Mouse (Mus musculus) kidney, adult 8-10 months (tissue): ENCODE results near the gene Vamp1.
A peak's percentile ranks its signal among the peaks of the same experiment; 100 is the strongest.

ENCODE experiments used
- DNase-seq, 2 experiments: peaks; one replicate each; pipeline ENCODE4 v3.0.0; 2022

The Vamp1 gene

GRCm38 (mm10) chr6:125213715-125214114 is 1.6 kb upstream of the Vamp1 start:
- DNase-seq, result no peak

DNA sequence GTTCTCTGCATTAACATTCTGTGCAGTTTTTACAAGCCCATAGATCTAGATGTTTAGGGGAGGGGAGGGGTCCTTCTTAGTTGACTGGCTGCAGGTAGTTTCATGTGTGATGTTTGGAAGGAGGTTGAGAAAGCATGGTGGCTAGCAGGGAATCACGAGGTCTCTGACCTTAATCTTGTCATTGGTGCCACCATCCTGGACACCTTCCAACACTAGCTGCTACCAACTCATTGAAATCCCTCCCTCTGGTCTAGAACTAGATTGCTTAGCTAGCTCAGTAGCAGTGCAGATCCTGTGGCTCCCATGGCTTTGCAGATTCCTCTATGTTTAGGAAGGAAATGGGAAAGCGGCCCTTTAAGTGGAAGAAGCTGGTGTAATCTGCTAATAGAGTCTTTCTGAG is 1.5 kb downstream of the Vamp1 start:
- DNase-seq, result no peak

GRCm38 (mm10) chr6:125217899-125218298 is 2.5 kb downstream of the Vamp1 start:
- DNase-seq, result no peak

DNA sequence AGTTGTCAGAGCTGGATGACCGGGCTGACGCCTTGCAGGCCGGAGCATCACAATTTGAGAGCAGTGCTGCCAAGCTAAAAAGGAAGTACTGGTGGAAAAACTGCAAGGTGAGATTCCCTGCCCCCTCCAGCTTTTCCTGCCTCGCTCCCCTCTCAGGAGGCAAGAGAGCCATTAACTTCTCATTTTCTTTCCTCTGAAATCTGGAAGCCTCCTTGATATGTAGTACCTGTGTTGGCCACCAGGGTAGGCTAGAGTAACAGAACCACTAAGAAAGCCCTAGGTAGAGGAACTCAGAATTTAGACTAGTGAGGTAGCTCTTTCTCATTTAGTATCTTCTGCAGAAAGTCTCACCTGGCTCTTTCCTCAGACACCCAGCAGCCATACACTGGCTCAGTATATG is 3.6 kb downstream of the Vamp1 start:
- DNase-seq, result peak; percentile 58 to 78

DNA sequence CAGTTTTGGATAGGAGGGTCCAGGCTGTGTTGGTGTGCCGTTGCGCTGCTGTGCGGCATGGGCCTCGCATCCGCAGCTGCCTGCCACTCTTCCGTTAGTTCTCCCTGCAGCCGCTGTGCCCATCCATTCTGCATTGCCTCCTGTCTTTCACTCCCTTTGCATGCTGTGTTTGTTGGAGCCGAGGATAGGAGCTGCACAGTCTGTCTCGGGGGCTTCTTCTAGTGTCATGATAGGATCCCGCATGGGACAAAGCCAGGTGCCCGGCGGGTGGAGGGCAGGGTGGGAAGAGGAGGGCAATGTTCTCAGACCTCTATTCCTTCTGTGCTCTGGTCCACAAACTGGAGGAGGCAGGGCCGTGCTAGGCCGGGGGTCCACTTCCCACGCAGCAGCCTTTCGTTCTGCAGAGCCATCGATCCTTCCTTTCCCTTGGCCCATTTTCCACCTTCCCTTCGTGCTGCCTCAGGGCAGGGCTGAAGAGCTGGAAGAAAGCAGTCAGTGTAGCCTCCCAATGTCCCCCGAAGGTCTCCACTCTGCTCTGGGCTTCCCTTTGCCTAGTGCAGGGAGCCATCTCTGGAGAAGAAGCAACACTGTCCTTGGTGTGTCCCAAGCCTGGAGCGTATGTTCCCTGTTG is 5.9 kb downstream of the Vamp1 start:
- no peak for DNase-seq

GRCm38 (mm10) chr6:125222146-125222545 is 6.8 kb downstream of the Vamp1 start:
- DNase-seq, result no peak

DNA sequence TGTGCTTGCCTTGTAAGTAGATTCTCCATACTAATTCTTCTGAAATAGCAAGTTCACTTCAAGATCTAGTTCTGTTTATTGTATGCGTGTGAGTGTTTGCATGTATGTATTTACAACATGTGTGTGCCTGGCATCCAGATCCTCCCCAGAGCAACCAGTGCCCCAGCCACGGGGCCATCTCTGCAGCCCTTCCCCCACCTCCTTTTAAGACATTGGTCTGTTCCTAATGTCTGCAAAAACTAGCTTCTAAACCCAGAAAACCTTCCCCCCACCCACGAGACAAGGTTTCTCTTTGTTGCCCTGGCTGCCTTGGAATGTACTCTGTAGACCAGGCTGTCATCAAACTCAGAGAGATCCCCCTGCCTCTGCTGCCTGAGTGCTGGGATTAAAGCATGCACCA is 7.2 kb downstream of the Vamp1 start:
- no peak for DNase-seq

DNA sequence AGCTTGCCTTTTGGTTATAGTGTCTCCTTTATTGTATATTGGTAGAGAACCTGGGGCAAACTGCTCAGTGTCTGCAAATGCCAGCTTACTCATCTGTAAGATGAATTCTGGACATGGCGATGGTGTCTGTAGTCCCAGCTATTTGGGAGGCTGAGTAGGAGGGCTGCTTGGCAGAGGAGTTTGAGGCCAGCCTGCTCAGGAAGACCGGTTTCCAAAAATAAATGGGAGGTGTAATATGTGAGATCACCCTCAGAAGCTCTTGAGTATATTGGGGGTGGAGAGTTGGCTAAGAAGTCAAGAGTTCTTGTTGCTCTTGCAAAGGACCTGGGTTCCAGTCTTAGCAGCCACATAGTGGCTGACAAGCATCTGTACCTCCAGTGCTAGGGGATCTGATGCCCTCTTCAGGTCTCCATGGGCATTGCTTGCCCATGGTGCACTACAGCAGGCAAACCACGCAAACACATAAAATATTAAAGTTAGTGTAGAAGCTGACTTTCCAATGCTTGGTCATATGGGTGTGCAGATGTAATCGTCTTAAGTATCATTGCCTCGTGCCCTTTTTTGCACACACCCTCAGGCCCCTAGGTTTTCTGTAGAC is 10.3 kb downstream of the Vamp1 start:
- peak in 1 of 2 experiments; percentile 43 for DNase-seq

GRCm38 (mm10) chr6:125230571-125230970 is 15.2 kb downstream of the Vamp1 start:
- no peak for DNase-seq

DNA sequence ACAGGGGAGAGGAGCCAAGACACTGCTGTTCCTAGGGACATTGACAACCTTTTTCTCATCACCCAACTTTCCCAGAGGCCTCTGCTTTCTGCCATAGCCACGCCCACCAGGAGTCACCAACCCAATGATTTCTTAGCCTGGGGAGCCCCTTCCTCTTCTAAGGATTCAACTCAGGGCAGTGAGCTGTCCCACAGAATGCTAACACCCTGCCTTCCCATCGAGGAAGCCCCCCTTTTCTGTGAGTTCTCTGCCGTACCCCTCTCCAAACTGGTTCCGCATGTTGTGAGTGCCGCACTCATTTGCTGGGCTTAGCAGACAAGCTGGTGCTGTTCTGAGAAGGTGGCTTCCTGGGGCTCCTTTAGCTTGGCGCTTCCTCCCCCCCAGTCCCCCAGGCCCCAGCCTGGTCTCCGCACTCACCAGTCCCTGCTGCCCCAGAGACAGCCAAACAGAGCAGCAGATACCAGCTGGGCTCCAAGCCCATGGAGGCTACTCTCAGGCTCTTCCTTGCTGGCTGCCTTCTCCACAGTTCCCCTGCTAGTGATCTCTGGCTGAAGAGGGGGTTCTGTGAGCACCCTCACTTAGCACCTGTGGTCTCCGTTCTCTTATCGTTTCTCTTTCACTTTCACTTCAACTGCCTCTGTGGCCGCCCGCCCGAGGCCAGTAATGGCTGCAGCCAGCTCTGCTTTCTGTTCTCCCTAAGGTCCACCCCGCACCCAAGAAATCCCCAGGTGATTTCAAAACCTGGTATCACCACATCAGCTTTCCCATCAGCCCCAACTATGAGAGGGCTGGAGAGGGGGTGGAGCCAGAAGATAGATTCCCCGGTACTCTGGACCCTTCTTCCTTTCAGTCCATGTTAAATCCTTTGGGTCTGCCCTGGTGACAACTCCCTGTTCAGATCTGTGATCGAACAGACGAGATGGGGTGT is 16.0 kb downstream of the Vamp1 start, which contains the start of gene Tapbpl:
Gene Tapbpl (minus strand): TSS at position 744 of the 928 bp plus-strand sequence.
- peak in 1 of 2 experiments; percentile 59 for DNase-seq

DNA sequence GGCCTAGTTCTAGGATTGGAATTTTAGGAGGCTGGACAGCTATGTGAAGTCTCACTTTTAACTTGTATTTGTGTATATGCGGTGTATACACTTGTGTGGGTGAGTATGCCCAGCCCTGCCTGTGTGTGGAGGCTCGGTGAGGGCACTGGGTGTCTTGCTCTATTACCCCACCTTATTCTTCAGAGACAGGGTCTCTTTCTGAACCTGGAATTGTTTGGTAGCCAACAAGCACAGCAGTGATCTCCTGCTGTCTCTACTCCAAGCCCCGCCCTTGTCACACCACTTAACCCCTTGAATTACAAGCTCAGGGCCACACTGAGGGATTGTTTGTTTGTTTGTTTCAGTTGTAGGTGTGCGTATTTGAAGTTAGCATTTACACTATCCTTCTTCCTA is 16.7 kb downstream of the Vamp1 start:
- no peak for DNase-seq

DNA sequence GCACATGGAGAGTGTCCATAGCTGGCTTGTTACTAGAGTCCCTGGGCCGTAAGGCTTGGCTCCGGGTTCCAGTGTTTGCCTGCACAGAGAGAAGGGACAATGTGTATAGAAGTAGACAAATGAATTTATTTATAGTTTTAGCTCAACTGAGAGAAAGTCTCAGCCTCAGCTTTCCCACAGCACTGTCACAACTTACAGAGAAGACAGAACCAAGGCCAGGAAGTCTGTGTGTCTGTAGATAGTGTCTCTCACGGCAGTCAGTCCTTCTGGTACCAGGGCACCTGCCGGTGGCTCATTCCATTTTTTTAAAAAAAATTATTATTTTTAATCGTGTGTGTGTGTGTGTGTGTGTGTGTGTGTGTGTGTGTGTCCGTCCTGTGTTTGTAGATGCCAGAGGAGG is 17.2 kb downstream of the Vamp1 start:
- no peak for DNase-seq

DNA sequence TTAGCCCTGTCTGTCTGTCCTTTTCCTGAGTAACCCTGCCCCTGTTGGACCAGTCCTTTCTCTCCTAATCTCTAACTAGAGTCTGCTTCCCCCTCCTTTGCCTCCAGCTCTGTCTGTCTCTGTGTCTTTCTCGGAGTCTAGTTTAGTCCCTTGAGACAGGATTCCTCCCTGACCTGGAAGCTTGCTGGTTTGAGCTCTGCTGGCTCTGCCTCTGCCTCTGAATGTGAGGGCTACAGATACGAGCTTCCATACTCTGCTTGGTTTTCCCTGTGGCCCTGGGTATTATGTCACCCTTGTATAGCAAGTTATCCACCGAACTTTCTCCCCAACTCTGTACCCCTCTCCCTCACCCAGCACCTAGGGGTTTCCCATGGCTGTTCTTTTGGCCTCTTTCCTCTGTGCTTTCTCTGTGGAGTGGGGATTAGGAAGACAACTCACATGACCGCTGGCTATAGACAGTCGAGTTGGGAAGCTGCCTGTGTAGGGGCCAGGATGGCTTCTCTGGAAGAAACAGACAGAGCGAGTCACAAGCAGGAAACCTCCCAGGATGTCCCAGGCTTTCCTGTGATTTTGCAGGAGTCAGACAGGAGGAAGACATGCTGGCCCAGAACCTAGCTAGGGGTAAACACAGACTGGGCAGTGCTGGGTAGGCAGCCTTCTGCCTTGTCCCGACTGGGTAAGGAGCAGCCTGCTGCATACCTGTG is 18.6 kb downstream of the Vamp1 start:
- DNase-seq, result no peak

DNA sequence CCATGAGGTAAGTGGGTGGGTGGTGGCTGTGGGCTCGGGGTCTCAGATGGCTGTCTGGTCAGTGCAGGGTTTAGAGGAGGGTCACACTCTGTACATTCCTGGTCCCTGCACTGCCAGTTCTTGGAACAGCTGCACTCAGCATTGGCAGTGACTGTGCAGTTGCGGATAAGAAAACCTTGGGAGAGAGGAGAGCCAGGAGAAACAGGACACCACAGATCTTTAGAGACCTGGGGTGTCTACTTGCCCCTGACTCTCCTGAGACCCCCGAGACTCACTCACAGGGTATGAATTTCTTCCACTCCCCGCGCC is 19.1 kb downstream of the Vamp1 start:
- no peak for DNase-seq

DNA sequence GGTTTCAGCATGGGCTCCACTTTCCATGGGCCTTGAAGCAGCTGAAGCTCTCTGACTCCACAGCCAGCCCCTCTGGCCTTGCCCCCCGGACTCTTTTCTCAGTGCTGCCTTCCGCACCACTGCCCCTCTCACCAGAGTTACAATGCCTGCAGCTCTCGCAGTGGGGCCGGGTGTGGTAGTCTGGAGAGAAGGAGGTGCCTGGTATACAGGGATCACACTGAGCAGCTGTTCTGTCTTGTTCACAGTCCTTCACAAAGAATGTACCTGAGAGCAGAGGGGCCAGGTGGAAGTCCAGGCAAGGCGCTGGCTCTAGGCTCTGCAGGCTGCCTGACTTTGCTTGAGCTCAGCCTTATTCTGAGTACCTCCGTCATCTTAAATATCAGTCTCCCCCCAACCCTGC is 21.0 kb downstream of the Vamp1 start:
- DNase-seq, result no peak

GRCm38 (mm10) chr6:125236782-125237181 is 21.4 kb downstream of the Vamp1 start, which contains the start of gene Cd27:
Cd27 (minus strand) TSS chr6:125237010.
- no peak for DNase-seq

GRCm38 (mm10) chr6:125237421-125237820 is 22.1 kb downstream of the Vamp1 start:
- no peak for DNase-seq

- DNase-seq, result no peak
Measured at GRCm38 (mm10) chr6:125238396-125238795, 23.0 kb downstream of the Vamp1 start.

DNA sequence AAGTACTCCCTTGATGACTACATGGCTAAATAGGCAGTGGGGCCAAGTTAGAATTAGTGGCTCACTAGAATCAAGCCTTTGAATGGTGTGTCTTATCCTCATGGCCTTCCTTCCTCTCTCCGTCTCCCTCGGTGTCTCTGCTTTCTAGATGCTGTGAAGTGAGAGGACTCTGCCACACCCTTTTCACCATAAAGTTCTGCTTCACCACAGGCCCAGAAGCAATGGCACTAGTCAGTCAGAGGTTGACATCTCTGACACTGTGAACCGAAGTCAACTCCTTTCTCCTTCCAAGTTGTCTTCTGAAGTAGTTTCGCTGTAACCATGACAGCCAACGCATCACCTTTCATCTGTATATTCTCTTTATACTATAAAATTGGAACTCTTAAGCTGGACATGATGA is 24.2 kb downstream of the Vamp1 start:
- DNase-seq, result no peak

DNA sequence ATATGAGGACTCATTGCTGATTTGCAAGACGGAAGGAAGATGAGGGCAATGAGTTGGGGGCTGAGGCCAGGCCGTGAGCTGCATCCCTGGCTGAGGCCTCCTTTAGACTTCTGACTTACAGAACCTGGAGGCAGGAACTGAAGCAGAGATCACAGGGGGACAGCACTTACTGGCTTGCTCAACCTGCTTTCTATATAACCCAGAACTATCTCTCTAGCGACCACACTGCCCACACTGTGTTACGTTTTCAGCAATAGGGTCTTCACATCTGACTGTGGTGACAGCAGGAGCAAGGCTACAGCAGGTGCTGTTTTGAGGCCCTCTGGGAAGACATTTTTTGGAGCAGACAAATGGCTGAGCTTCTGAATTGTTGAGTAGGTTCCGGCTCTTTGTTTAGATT is 25.3 kb downstream of the Vamp1 start:
- DNase-seq, result no peak

GRCm38 (mm10) chr6:125241566-125241965 is 26.2 kb downstream of the Vamp1 start:
- DNase-seq, result no peak

DNA sequence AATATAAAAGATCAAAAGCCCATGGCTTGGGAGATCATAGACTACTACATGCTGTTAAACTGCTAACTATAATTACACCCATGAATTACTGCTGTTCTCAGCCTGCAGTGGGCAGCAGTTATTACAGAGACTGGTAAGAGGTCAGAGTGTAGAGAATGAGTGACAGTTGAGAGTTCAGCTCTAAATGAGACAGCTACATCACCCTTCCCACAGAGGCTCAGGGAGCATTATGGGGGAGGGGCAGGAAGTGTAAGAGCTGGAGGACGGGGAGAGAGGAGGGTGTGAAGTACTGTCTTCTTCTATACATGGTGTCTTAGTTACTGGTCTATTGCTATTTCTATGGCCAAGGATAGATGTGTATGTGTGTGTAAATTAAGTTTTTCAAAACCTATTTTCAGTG is 29.2 kb downstream of the Vamp1 start:
- DNase-seq, result no peak

DNA sequence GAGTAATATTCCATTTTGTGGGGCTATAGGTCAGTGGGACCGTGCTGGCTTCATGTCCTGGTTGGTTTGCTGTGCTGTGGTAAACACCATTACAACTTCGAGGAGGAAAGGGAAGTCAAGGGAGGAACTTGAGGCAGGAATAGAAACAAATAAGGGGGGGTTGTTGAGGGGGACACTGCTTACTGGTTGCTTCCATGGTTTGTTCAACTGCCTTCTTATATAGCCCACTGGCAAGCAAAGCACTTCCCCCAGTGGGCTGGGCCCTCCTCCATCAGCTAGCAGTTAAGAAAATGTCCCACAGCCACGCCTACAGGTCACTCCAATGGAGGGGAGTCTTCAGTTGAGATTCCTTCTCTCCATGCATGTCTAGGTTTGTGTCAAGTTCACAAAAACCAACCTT is 36.9 kb downstream of the Vamp1 start:
- no peak for DNase-seq
